Mouse (Mus musculus) lung, postnatal 25 days (tissue): ENCODE data around the gene Slc9a8.

Experiments
- DNase-seq: peaks from one replicate; pipeline ENCODE4 v3.0.0; 2022; ENCODE audit warnings: low spot score

Gene Slc9a8

GRCm38 (mm10) chr2:167415970-167416563, 5.4 kb upstream of the Slc9a8 start:
- no peak for DNase-seq

GRCm38 (mm10) chr2:167417048-167417447, 4.5 kb upstream of the Slc9a8 start:
- DNase-seq, result no peak

- DNase-seq, result peak; percentile 78
These were observed 3.8 kb upstream of the Slc9a8 start for GRCm38 (mm10) chr2:167417694-167418093.

- DNase-seq, result peak; percentile 78
These were observed 2.3 kb upstream of the Slc9a8 start for GRCm38 (mm10) chr2:167419204-167419603.

GRCm38 (mm10) chr2:167420811-167421241, 686 bp upstream of the Slc9a8 start:
- DNase-seq, result no peak

GRCm38 (mm10) chr2:167422150-167422470, 598 bp downstream of the Slc9a8 start:
- DNase-seq, result no peak

GRCm38 (mm10) chr2:167423031-167423611, 1.6 kb downstream of the Slc9a8 start:
- no peak for DNase-seq

- DNase-seq, result no peak
These were observed 2.5 kb downstream of the Slc9a8 start for GRCm38 (mm10) chr2:167424040-167424439.

GRCm38 (mm10) chr2:167424516-167424915, 3.0 kb downstream of the Slc9a8 start:
- DNase-seq, result no peak

GRCm38 (mm10) chr2:167425407-167425806, 3.9 kb downstream of the Slc9a8 start:
- no peak for DNase-seq

GRCm38 (mm10) chr2:167429596-167429995, 8.1 kb downstream of the Slc9a8 start:
- DNase-seq, result no peak

GRCm38 (mm10) chr2:167430737-167431417, 9.4 kb downstream of the Slc9a8 start:
- DNase-seq, result no peak

GRCm38 (mm10) chr2:167431418-167431776, 9.9 kb downstream of the Slc9a8 start:
- no peak for DNase-seq

- no peak for DNase-seq
These were observed 13.1 kb downstream of the Slc9a8 start for GRCm38 (mm10) chr2:167434570-167434969.

GRCm38 (mm10) chr2:167435631-167436030, 14.1 kb downstream of the Slc9a8 start:
- no peak for DNase-seq

GRCm38 (mm10) chr2:167436371-167436770, 14.9 kb downstream of the Slc9a8 start:
- no peak for DNase-seq

GRCm38 (mm10) chr2:167439422-167439821, 17.9 kb downstream of the Slc9a8 start:
- no peak for DNase-seq

GRCm38 (mm10) chr2:167443411-167444193, 22.1 kb downstream of the Slc9a8 start:
- no peak for DNase-seq

- no peak for DNase-seq
These were observed 24.6 kb downstream of the Slc9a8 start for GRCm38 (mm10) chr2:167445911-167446780.

GRCm38 (mm10) chr2:167447207-167447606, 25.7 kb downstream of the Slc9a8 start:
- DNase-seq, result no peak

GRCm38 (mm10) chr2:167447629-167448028, 26.1 kb downstream of the Slc9a8 start:
- DNase-seq, result no peak
